Mouse (Mus musculus) mouse trophoblast stem cell (cell line): ENCODE results near the gene Cxcr1.

Source experiments
- in situ Hi-C, 2 experiments: fragments of 300-500 bp; cut with MseI, MboI; formaldehyde crosslinking; loops; 2 replicates in 1 of 2; 3 replicates in 1 of 2; pipeline ENCODE4 v1.15.1; 2025

The Cxcr1 gene

GRCm38 (mm10) chr1:74194445-74194844, at the start of gene Cxcr1:
Cxcr1 (minus strand) TSS chr1:74194631.
- in situ Hi-C loops: no loop called here

- in situ Hi-C loops: no loop called here
These were observed 46.4 kb upstream of the Cxcr1 start for GRCm38 (mm10) chr1:74240832-74241231.

- in situ Hi-C loops: no loop called here
These were observed 45.9 kb upstream of the Cxcr1 start for GRCm38 (mm10) chr1:74240311-74240710.

- in situ Hi-C loops: no loop called here
These were observed 45.2 kb upstream of the Cxcr1 start for GRCm38 (mm10) chr1:74239618-74240017.

DNA sequence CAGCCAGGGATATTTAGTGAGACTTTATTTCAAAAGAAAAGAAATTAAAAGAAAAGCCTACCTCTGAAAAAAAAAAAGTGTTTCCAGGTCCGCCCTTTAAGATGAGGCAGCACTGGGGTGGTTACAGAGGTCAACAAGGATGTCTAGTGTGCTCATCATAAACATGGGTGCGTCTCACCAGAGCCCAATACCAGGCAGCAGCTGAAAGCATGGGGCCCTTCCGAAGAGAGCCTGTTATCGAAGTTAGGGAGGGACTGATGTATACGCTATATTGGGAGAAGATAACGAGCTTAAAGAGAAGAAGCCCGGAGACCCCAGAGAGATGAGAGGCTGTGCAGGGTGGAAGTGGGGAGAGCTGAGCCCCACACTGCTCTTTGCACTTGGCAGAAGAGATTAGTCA, 44.7 kb upstream of the Cxcr1 start:
- in situ Hi-C loops: no loop called here

- in situ Hi-C loops: no loop called here
These were observed 43.7 kb upstream of the Cxcr1 start for GRCm38 (mm10) chr1:74238136-74238535.

DNA sequence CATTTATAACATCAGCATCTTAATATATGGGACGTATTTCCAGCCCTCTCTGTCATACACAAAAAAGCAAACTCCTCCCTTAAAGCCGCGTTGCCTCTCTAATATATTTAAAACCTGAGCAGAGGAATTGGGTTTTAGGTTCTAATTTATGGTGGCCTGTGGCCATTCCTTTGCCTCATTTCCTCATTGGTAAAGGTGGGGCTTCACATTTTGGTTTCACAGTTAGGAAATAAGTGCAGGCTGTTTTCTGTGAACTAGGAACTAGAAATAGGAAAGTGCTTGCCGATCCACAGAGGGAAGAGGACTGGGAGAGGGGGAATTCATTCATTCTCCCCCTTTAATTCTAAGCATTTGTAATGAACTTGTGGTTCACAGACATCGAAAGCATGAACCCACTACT, 43.2 kb upstream of the Cxcr1 start:
- in situ Hi-C loops: no loop called here

- in situ Hi-C loops: no loop called here
These were observed 42.3 kb upstream of the Cxcr1 start for GRCm38 (mm10) chr1:74236590-74237317.

- in situ Hi-C loops: no loop called here
These were observed 41.6 kb upstream of the Cxcr1 start, which contains the start of gene Arpc2 for GRCm38 (mm10) chr1:74235938-74236589. Arpc2 (plus strand) TSS chr1:74236084.

GRCm38 (mm10) chr1:74230992-74231391, 36.6 kb upstream of the Cxcr1 start:
- in situ Hi-C loops: no loop called here

DNA sequence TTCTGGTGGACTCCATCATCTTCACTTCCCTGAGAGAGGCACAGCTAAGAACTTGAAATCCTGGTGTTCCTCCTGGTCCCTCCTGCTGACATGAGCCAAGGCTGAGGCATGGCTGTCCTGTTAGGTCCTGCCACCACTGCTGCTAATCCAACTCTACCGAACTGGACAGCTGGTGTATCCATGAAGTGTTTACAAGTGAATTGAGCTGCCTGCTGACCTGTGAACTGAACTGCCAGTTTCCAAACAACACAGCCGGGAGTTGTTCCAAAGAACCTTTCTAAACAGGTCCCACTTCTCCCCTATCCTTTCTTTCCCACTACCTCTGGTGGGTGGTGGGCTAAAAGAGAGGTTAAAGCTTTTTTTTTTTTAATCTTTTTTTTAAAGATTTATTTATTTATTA, 35.5 kb upstream of the Cxcr1 start:
- in situ Hi-C loops: no loop called here

DNA sequence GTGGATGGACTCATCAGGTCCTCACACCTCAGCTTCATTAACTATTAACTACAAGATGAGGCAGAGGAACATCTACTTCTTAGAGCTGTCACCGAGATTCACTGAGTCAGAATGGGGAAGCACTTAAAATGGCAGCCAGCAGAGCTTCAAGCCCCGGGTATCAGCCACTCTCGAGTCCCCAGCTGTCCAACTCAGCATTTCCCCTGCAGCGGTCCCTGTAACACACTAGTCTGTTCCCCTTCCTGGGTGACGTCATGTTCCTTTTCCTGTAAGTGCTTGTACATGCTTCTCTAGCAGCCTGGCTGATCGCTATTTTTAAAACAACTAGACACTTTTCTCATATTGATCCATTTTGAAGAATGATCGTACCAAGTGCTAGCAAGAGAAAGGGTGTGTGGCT, 32.9 kb upstream of the Cxcr1 start:
- in situ Hi-C loops: no loop called here

DNA sequence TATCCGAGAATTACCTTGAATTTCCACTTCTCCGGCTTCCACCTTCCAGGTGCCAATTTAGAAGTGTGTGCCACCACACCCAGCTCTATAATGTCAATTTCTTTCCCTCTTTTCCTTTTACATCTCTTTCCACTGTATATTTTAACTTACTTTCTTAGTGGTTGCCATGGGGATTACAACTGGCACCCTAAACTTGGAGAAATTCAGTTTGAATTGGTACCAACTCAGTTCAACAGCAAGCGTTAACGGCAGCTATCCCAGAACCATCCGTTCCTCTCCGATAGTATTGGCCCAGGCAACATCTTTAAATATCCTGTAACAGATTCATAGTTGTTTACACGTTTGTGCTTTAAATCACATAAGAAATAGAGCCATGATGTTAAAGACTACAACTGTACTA, 25.5 kb upstream of the Cxcr1 start:
- in situ Hi-C loops: no loop called here

DNA sequence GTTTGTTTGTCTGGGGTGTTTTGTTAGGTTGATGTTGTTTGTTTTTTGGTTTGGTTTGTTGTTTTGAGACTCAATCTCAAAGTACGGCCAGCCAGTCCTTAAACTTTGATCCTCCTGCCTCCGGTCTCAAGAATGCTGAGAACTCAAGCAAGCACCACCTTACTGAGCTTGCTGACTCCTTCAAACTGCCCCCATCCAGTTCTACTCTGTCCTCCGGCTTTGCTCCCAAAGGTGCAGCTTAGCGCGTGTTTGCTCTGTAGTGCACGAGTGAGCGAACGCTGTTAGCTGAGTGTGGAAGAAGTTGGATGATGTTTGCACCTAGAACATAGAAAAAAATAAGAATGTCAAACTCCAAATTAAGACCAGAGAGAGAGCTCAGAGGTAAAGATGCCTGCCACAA, 14.5 kb upstream of the Cxcr1 start:
- in situ Hi-C loops: loop anchor here in 1 of 2 experiments (5.0 to 10.0 kb wide), 2 partner anchors 53 to 156 kb away; partner anchors contain the start of gene Catip

DNA sequence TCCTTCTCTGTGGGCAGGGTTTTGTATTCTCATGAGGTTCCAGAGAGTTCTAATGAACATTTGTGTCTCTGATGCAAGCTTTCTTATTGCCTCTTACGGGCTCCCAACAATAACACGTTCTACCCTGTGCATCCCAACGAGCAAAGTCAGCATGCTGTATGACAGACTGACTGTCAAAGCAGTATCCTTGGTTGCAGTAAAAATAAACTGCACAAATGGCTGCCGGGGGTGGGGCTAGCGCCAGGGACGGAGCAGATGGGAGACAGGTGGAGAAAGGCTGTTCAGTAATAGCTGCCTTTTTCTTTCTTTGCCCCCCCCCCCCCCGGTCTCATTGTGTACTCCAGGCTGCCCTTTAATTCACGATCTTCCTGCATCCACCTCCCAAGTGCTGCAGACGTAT, 13.5 kb upstream of the Cxcr1 start:
- in situ Hi-C loops: loop anchor here in 1 of 2 experiments (5.0 to 10.0 kb wide), 2 partner anchors 54 to 157 kb away; partner anchors contain the start of gene Catip

- in situ Hi-C loops: loop anchor here in 1 of 2 experiments (5.0 to 10.0 kb wide), 2 partner anchors 56 to 158 kb away; partner anchors contain the start of gene Catip
These were observed 12.2 kb upstream of the Cxcr1 start for GRCm38 (mm10) chr1:74206642-74207041.

GRCm38 (mm10) chr1:74205881-74206280, 11.4 kb upstream of the Cxcr1 start:
- in situ Hi-C loops: loop anchor here in 1 of 2 experiments (5.0 to 10.0 kb wide), 2 partner anchors 56 to 159 kb away; partner anchors contain the start of gene Catip

- in situ Hi-C loops: loop anchor here in 1 of 2 experiments (10.0 kb wide), 1 partner anchor 161 kb away; the partner anchor contains the start of gene Catip
These were observed 9.0 kb upstream of the Cxcr1 start for GRCm38 (mm10) chr1:74203457-74203856.

DNA sequence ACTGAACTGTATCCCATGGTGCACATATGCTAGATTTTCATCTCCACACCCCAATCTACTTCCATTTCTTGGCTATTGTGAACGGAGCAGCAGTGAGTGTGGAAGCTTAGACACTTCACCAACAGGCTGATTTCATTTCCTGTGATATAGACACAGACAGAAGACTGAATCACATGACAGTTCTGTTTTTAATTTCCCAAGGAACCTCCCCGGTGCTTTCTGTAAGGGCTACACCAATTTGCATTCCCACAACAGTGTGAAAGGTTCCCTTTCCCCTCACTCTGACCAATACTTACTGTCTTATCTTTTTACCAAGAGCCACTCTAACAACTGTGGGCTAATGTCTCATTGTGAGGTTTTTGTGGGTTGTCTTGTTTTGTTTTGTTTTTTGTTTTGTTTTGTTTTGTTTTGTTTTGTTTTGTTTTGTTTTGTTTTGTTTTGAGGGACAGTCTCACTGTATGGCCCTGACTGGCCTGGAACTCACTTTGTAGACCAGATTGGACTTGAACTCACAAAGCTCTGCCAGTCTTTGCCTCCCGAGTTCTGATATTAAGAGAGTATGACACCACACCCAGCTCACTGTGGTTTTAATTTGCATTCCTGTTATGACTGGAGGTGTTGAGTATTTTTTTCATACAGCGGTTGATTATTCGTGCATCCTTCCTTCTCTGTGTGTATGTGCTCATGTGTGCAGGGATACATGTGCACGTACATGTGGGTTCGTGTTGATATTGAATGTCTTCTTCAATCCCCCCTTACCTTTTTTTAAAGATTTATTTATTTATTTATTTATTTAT, 6.8 kb upstream of the Cxcr1 start:
- in situ Hi-C loops: loop anchor here in 1 of 2 experiments (10.0 kb wide), 1 partner anchor 164 kb away; the partner anchor contains the start of gene Catip

- in situ Hi-C loops: no loop called here
These were observed 4.6 kb upstream of the Cxcr1 start for GRCm38 (mm10) chr1:74199046-74199445.

DNA sequence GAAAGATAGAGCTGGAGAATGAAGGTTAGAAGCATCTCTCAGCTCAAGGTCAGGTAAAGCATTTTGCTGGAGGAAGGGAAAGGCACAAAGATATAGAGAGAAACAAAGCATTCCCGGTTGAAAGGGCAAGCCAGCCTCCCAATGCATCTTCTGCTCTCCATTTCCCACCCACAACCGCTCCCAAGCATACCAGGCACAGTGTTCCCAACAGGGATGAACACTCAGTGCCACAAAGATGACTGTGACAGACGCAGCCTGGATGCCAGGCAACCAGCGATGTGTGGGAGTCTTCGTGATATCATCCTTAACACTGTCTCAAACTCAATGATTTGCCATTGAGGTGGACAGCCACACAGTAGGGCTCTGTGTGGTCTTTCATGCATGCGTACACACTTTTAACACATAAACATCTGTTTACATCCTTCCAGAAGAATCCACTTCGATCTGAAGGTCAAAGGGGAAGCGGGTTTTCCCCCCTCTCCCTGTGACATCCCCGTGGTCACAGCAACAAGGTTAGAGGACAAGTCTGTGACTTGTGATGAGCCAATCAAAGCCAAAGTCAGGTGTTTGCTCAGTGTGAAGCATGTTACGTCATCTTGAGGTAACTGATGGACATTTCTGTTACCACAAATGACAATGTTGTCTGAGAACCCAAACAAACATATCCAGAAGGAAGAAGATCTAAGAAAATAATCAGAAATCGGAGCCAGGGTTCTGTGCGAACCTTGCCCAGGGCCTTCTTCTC, 3.5 kb upstream of the Cxcr1 start:
- in situ Hi-C loops: no loop called here
